Mouse (Mus musculus) layer of hippocampus, postnatal 14 days (tissue): ENCODE data around the gene Hid1. TPM values are rescaled to one million over a fixed set of nuclear protein-coding genes. Genes with fewer than 3 reads are reported as not detected.

ENCODE experiments used
- DNase-seq, 2 experiments: peaks; one replicate each; pipeline ENCODE4 v3.0.0; 2021 to 2022; ENCODE audit warnings: low spot score in 2 of 2, mixed read lengths in 1 of 2
- total RNA-seq, 2 experiments: library from RNA; stranded (reverse); gene quantifications; 2 replicates each; pipeline ENCODE4 v1.2.3; 2021

Gene Hid1
- total RNA-seq, 2 experiments from 2014 or later, result 90.0 to 94.3 TPM

GRCm38 (mm10) chr11:115377254-115377653 is 9.7 kb upstream of the Hid1 start:
- DNase-seq, result no peak

DNA sequence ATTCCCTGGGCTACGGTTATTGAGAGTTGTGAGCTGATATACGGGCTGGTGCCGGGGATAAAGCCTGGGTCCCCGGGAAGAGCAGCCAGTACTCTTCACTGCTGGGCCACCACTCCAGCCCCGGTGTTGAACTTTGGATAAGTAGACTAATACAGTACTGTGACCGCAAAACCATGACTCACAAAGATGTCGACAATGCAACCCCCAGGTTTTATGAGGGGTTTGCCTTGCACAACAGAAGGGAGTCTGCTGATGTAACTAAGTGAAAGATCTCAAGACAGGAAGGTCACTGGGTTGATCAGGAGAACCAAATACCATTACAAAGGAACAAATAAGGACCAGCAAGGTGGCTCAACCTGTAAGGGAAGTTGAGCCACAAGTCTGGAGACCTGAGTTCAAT is 9.2 kb upstream of the Hid1 start:
- no peak for DNase-seq

DNA sequence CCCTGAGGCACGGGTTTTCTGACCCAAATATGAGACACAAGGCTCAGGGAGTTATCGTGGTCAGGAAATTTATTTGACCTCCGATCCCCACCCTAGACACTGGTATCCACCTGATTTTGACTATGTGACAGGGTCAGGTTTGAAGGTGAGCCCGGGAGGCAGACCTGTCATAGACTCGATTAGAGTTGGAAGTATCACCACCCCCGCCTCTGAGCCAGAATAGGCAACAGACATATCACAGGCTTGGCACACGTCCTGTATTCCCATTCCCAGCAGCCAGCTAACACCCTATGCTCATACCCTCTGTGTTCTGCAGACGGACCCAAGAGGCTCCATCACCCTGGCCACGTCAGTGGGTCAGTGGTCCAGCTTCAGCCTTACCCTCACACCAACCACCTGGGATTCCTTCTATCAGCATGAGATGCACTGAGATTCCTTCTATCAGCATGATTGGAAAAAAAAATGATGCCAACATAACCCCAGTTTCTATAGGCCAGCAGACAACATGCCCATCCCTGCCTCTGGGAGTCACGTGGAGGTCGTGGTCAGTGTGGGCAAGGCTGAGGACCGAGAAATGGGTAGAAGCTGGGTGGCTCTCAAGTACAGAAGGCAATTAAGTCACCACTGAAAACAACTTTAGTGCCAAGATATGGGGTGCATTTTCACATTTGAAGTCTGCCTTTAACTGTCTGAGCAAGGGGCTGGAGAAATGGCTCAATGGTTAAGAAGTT is 7.3 kb upstream of the Hid1 start:
- peak; percentile 58 to 63 for DNase-seq

DNA sequence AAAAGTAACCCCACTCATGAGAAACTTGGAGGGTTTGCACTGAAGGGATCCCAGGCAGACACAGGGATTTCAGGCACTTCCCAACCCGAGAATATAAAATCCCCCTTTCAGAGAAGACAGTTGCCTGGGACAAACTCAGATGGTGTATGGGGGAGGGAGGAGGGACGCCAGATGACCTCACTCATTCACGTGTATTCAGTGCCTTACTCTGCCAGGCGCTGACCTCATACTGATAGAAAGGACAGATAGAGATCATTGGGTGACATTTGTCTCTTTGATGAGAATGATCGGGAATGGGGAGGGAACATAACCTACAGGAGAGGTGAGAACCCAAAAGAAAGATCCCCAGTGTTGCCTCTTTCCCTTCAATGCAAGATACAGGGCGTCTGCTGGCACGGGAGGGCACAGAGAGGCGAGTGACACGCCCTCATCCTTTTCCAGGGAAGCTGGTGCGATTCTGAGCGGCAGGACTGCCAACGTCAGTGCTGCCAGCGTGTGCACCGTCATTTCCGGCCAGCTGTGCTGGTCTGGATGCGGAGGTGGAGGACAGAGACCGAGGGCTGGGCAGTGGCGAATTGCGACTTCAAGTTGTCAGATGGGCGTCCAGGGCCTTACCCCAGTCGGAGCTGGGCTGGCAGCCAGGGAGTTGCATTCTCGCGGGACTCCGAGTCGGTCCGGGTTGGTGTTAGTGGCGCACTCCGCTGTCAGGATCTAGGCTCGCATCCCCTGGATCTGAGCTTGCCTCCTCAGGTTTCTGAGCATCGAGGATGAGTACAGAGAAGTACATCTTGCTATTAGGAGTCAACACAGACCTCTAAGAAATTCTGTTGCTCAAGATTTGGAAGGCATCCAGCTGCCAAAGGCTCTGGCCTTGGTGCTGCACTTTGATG is 6.5 kb upstream of the Hid1 start:
- DNase-seq, result peak; percentile 60 to 70

DNA sequence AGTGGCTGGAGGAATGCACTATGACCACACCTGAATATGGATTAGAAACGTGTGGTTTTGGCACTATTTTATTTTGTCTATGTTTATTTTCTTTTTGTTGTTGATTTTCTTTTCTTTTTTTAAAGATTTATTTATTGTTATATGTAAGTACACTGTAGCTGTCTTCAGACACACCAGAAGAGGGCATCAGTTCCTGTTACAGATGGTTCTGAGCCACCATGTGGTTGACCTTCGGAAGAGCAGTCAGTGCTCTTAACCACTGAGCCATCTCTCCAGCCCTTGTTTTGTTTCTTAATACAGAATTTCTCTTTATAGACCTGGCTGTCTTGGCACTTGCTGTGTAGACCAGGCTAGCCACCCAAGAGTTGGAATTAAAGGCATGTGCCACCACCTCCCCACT is 5.2 kb upstream of the Hid1 start:
- DNase-seq, result no peak

DNA sequence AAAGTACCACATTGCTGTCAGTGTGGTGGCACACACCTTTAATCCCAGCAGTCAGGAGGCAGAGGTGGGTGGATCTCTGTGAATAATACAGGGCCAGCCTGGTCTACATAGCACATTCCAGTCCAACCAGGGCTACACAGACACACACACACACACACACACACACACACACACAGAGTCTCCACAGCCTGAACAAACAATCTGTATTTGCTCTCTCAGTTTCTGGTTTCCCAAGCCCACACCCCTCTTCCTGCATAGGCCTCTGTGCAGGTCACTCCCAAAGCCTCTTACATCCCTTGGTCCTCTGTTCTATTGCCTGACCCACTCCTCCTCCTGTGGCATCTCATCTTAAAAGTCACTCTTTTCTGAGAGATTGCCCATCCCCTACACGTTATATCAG is 4.5 kb upstream of the Hid1 start:
- no peak for DNase-seq

- no peak for DNase-seq
Measured at GRCm38 (mm10) chr11:115371354-115371753, 3.8 kb upstream of the Hid1 start.

DNA sequence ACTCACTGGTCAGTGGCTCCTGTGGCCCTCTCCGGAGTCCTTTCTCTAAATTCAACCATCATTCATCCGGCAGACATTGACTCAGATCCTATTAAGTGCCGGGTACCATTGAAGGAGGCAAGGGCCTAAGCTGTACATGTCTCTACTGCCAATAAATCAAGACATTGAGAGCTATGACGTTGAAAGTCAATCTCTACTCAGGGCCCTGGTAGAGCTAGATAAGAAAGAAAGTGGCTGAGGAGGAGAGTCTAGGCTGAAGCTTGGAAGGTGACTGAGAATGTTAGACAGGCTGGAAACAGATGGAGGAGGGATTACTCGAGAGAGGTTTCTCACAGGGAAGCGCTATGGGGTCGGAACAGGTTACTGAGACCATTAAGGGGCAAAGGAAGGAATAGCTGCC is 2.8 kb upstream of the Hid1 start:
- no peak for DNase-seq

GRCm38 (mm10) chr11:115366706-115367394 is 706 bp downstream of the Hid1 start:
- peak; percentile 66 to 77 for DNase-seq

- no peak for DNase-seq
Measured at GRCm38 (mm10) chr11:115366039-115366705, 1.4 kb downstream of the Hid1 start.

DNA sequence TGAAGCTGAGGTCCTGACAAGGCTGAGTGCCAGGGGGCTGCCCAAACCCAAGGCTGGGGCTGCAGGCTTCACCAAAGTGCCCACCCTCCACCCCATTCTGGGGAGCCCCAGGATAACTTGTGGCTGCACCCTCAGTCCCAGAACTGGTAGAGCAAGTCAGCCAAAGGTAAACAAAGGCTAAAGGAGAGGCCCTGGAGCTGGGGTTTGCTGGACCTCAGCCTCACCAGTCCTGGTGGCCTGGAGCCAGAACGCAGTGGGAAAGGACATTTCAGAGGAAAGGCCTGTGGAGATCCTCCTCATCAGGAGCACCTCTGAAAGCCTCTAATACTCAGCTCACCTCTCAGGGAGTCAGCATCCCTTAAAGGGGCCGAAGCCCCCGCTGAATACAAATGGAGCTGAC is 3.4 kb downstream of the Hid1 start:
- no peak for DNase-seq

GRCm38 (mm10) chr11:115359726-115360125 is 7.8 kb downstream of the Hid1 start:
- DNase-seq, result no peak

DNA sequence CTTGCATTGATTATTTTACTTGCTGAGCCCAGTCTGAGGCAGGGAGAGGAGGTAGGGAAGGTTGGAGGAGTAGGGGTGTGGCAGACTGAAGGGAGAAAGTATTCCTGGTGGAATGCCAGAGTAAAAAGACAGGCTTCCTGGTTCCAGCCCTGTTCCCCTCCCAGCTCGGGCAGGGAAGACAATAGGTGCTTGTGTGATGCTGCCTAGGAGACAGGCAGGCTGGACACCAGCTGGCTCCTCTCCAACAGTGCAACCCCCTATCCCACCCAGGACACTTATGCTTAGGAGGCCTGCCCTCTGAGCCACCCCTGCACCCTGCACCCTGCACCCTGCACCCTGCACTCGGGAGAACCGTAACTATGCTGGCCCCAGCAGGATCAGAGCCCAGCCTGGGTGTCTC is 8.3 kb downstream of the Hid1 start:
- DNase-seq, result no peak

- peak; percentile 71 for DNase-seq
Measured at GRCm38 (mm10) chr11:115358468-115358867, 9.1 kb downstream of the Hid1 start.

DNA sequence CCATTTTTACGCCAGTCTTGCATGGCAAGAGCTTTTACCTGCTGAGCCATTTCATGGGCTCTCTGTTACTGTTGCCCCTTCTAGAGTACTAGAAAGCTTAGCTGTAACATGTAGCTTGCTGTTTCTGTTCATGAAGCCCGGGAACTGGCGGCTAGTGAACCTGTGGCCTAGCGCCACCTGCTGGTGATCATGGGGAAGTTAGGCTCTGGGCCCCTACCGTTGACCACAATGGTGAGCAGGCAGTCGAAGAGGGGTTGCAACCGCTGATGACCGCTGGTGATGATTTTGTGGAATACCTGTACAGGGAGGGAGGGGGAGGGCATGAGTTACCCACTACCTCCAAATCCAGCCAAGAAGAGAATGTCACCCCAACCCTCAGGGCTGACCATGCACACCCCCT is 13.4 kb downstream of the Hid1 start:
- peak; percentile 51 to 78 for DNase-seq

DNA sequence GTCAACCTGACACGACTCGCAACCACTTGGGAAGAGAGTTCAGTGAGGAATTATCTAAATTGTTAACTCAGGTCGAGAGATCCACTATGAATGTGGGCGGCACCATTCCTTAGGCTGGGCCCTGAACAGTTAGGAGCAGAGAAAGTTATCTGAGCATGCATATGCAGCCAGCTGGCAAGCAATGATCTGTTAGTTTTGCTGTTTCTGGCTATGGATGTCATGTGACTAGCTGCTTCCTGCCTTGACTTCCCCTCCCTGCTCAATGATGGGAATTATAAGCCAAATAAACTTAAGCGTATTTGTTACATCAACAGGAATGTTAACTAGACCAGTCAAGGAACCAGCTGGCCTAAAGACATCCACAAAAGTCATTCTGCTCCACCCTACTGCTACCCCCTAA is 14.2 kb downstream of the Hid1 start:
- no peak for DNase-seq

GRCm38 (mm10) chr11:115349976-115350375 is 17.6 kb downstream of the Hid1 start:
- DNase-seq, result no peak

DNA sequence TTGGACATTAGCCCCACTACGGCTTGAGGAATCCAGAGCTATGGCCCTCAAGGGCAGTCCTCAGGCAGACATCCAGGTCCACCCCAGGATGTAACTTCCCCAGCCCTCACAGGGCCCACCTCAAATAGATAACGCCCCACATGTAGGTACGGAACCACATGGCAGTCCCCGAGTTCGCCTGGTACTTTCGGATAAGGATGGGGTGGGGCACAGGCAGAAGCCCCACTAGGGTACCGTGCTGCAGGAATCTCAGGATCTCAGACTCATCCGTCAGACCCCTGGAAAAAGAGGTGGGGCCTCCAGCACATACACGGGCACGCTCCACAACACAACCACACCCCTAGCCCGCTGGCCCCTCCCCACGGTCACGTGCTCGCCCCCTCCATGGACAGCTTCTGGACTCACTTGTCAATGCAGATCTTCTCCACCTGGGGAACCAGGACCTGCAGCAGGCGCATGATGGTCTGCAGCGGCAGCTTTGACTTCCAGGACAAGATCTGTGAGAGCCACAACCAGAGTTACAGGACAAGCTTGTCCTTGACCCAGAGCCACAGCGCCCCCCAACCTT is 18.8 kb downstream of the Hid1 start:
- no peak for DNase-seq

DNA sequence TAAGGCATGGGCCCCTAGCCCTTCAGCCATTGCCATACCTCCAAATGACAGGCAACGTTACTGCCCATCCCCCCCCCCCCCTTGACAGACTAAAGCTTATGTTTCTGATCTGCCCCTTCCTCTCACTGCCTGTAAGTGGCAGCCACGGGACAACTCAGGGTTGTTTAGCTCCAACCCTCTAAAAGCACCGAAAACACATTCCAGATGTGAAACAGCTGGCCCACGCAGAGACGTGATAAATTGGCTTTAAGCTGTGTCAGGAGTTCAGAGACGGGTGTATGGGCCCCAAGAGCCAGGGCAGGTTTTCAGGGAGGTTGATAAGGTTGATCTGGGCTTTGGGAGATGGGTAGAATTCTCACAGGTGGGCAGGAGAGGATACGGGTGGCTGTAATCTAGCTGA is 22.0 kb downstream of the Hid1 start:
- DNase-seq, result no peak

DNA sequence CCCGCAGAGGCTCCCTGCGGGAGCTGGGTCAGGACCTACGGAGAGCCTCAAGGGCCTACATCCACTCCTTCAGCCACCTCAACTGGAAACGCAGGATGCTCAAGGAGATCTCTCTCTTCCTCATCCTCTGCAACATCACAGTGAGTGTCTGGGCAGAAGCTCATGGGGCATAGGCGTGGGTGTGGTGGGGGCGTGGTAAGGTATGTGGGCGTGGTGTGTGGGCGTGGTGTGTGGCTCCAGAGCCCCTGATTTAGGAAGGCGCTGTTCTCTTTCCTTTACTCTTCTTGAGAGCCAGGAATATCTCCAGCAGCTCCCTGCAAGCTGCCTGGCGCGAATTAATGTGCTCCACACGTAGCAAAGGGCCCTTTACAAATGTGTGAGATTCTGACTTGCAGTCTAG is 22.6 kb downstream of the Hid1 start:
- no peak for DNase-seq

DNA sequence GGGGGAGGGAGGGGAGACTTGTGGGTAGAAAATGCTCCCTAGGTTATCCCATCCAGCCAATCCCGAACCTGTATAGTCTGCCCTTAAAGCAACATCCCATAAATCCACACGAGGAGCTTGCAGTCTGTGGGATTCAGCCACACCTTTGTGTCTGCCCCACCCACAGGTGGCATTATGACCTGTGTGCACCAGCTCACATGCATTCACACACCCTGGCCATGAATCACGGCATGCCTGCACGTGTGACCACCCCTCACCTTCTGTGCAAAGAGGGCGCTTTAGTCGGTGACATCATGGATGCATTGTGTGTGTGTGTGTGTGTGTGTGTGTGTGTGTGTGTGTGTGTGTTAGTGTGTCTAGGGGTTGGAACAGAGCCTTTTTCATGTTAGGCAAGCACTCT is 25.7 kb downstream of the Hid1 start:
- no peak for DNase-seq
